Mouse (Mus musculus): ENCODE results near the gene Tmem205. TPM values are rescaled to one million over a fixed set of nuclear protein-coding genes. Genes with fewer than 3 reads are reported as not detected.

Gene Tmem205
- polyA plus RNA-seq, 1 experiment from 2014 or later = 59.6 TPM

DNA sequence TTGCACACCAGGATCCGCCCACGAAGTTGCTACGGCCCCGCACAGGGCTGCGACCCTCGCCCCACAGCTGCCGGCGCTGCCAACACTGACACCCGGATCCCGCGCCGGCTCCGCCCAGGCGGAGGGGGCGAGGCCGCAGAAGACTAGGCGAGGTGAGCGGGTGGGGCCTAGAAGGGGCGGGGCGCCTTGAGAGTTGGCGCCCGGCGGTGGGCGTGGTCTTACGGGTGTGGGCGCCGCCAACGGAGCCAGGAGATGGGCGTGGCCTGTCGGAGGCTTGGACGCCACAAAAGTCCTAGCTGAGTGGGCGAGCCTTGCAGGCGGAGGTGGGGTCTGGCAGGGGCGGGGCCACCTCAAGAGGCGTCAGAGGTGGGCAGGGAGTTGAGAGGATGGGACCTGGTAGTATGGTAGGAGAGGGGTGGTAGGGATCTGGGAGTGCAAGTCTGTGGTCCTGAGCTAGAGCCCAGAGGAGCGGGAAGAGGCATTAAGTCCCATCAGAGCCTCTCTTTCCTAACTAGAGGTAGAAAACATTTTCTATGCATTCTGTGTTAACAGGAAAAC, 9.2 kb downstream of the Tmem205 start, which contains the start of gene Rab3d:
Rab3d (minus strand) TSS at position 158 of the 558 bp plus-strand sequence.
- H3K36me3 ChIP-seq (ENCODE audit: control insufficient read depth, insufficient read depth, low read length) = no peaks in the 10 kb centered on the region
- DNase-seq (ENCODE audit: low spot score) = peak; percentile 95
- H3K27me3 ChIP-seq (replicated peaks; ENCODE audit: control insufficient read depth, insufficient read depth, low read length) = 0 out of 2 replicates have a peak, but pooled peaks cover 9% of the 10 kb centered on the region
- WGBS = 2% methylated on average over 35 of the region's 36 CpGs
- no peaks in the 10 kb centered on the region for H3K9me3 ChIP-seq (ENCODE audit: control insufficient read depth, low read length)
- H3K4me3 ChIP-seq (ENCODE audit: low read depth, low read length) = peak within 1 kb of the TSS; percentile 62
- peak within 1 kb of the TSS; percentile 99 for H3K4me2 ChIP-seq (ENCODE audit: low read length)
- peak; percentile 94 for ATAC-seq (replicated peaks; ENCODE audit: low FRiP score, low TSS enrichment, low read depth)
- peak within 1 kb of the TSS; percentile 53 for H3K9ac ChIP-seq (ENCODE audit: low read length)
- no peak within 1 kb of the TSS for H3K27ac ChIP-seq (ENCODE audit: low read depth)
- no peaks in the 10 kb centered on the region; the same call in 1 of the 2 replicates for H3K4me1 ChIP-seq (replicated peaks; ENCODE audit: control insufficient read depth, insufficient read depth, low read length)

GRCm38 (mm10) chr9:21917493-21918034, 9.8 kb downstream of the Tmem205 start:
- no peaks in the 10 kb centered on the region for H3K36me3 ChIP-seq (ENCODE audit: control insufficient read depth, insufficient read depth, low read length)
- H3K9me3 ChIP-seq (ENCODE audit: control insufficient read depth, low read length) = no peaks in the 10 kb centered on the region
- H3K27me3 ChIP-seq (replicated peaks; ENCODE audit: control insufficient read depth, insufficient read depth, low read length) = 0 out of 2 replicates have a peak, but pooled peaks cover 9% of the 10 kb centered on the region
- no peak for DNase-seq (ENCODE audit: low spot score)
- no peak overlapping the region for H3K27ac ChIP-seq (ENCODE audit: low read depth)
- H3K4me1 ChIP-seq (replicated peaks; ENCODE audit: control insufficient read depth, insufficient read depth, low read length) = no peaks in the 10 kb centered on the region; the same call in 1 of the 2 replicates
- WGBS = 2% methylated on average over 33 of the region's 35 CpGs
- peak overlapping the region; percentile 99 for H3K4me2 ChIP-seq (ENCODE audit: low read length)
- peak overlapping the region; percentile 53 for H3K9ac ChIP-seq (ENCODE audit: low read length)
- ATAC-seq (replicated peaks; ENCODE audit: low FRiP score, low TSS enrichment, low read depth) = no peak; the same call in none of the 2 replicates
- peak overlapping the region; percentile 62 for H3K4me3 ChIP-seq (ENCODE audit: low read depth, low read length)

- 51% methylated on average over 3 of the region's 3 CpGs for WGBS
- Histone ChIP-seq H3K9me3 (ENCODE audit: control insufficient read depth, low read length) (no peaks in the 10 kb centered on the region), H3K4me3 (ENCODE audit: low read depth, low read length) (peak overlapping the region; percentile 62), H3K4me2 (ENCODE audit: low read length) (peak overlapping the region; percentile 99), H3K4me1 (replicated peaks; ENCODE audit: control insufficient read depth, insufficient read depth, low read length) (no peaks in the 10 kb centered on the region; the same call in 1 of the 2 replicates), H3K27me3 (replicated peaks; ENCODE audit: control insufficient read depth, insufficient read depth, low read length) (0 out of 2 replicates have a peak, but pooled peaks cover 9% of the 10 kb centered on the region), H3K36me3 (ENCODE audit: control insufficient read depth, insufficient read depth, low read length) (no peaks in the 10 kb centered on the region), H3K9ac (ENCODE audit: low read length) (no peak overlapping the region), H3K27ac (ENCODE audit: low read depth) (no peak overlapping the region)
- no peak for DNase-seq (ENCODE audit: low spot score)
- no peak for ATAC-seq (replicated peaks; ENCODE audit: low FRiP score, low TSS enrichment, low read depth)
These were observed 10.4 kb downstream of the Tmem205 start for GRCm38 (mm10) chr9:21916851-21917492.

DNA sequence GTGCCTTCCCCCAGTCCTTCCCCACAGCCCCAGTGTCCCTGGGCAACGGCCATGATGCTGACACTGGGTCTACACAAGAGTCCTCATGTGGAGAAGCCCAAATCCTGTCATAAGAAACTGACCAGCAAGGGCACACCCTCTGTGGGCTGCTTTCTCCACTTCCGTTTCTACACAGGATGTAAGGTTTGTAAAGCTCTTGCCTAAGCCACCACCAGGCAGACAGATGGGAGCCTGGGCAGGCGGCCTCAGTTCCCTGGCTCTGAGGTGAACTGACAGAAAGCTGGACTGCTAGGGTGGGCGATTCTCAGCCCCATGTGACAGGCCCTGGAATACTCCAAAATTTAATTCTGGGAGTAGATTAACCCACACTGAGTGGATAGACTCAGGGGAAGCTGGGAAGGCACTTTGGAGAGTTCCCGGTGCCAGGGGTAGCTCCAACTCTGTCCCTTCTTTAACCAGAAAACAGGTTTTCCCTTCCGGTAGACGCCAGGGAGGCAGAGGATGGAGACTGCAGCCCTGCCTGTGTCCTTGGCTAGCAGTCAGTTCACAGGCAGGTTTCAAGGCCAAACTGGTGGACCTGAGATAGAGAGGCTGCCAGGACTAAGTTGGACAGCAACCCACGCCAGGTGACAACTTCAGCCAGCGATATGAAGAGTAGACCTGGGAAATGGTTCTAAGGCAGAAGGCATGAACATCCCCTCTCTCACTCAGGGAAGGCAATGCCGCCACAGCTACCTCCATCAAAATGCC, 17.7 kb downstream of the Tmem205 start:
- H3K4me2 ChIP-seq (ENCODE audit: low read length) = no peak overlapping the region
- H3K4me1 ChIP-seq (replicated peaks; ENCODE audit: control insufficient read depth, insufficient read depth, low read length) = no peaks in the 10 kb centered on the region
- H3K27me3 ChIP-seq (replicated peaks; ENCODE audit: control insufficient read depth, insufficient read depth, low read length) = no peaks in the 10 kb centered on the region
- ATAC-seq (replicated peaks; ENCODE audit: low FRiP score, low TSS enrichment, low read depth) (no peak), DNase-seq (ENCODE audit: low spot score) (no peak)
- no peak overlapping the region for H3K9ac ChIP-seq (ENCODE audit: low read length)
- no peaks in the 10 kb centered on the region for H3K36me3 ChIP-seq (ENCODE audit: control insufficient read depth, insufficient read depth, low read length)
- no peaks in the 10 kb centered on the region for H3K9me3 ChIP-seq (ENCODE audit: control insufficient read depth, low read length)
- no peak overlapping the region for H3K27ac ChIP-seq (ENCODE audit: low read depth)
- H3K4me3 ChIP-seq (ENCODE audit: low read depth, low read length) = no peak overlapping the region
- WGBS = 75% methylated on average over 10 of the region's 10 CpGs

- DNase-seq (ENCODE audit: low spot score) (no peak), ATAC-seq (replicated peaks; ENCODE audit: low FRiP score, low TSS enrichment, low read depth) (no peak)
- H3K27ac ChIP-seq (ENCODE audit: low read depth) = no peak overlapping the region
- WGBS = 78% methylated on average over 11 of the region's 11 CpGs
- H3K4me1 ChIP-seq (replicated peaks; ENCODE audit: control insufficient read depth, insufficient read depth, low read length) = no peaks in the 10 kb centered on the region
- H3K9ac ChIP-seq (ENCODE audit: low read length) = no peak overlapping the region
- no peaks in the 10 kb centered on the region for H3K9me3 ChIP-seq (ENCODE audit: control insufficient read depth, low read length)
- no peaks in the 10 kb centered on the region for H3K36me3 ChIP-seq (ENCODE audit: control insufficient read depth, insufficient read depth, low read length)
- no peaks in the 10 kb centered on the region for H3K27me3 ChIP-seq (replicated peaks; ENCODE audit: control insufficient read depth, insufficient read depth, low read length)
- no peak overlapping the region for H3K4me3 ChIP-seq (ENCODE audit: low read depth, low read length)
- H3K4me2 ChIP-seq (ENCODE audit: low read length) = no peak overlapping the region
These were observed 19.1 kb downstream of the Tmem205 start for GRCm38 (mm10) chr9:21908216-21908615.

DNA sequence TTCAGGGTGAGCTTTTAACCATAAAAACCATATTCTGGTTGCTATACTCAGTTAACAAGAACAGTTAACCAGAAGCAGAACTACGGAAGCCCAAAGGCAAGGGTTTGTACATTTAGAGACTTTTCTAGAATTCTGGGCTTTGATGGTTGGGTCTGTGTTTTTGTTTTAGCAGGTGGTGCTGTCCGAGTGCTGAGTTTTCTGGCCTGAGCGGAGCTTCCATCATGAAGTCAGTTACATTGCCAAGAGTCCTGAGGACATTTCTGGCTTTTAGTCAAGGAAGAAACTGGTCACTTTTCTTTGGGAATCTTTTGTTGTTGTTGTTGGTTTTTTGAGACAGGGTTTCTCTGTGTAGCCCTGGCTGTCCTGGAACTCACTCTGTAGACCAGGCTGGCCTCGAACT, 23.3 kb downstream of the Tmem205 start:
- H3K27ac ChIP-seq (ENCODE audit: low read depth) = no peak overlapping the region
- no peak for DNase-seq (ENCODE audit: low spot score)
- no peaks in the 10 kb centered on the region for H3K9me3 ChIP-seq (ENCODE audit: control insufficient read depth, low read length)
- no peak overlapping the region for H3K9ac ChIP-seq (ENCODE audit: low read length)
- H3K36me3 ChIP-seq (ENCODE audit: control insufficient read depth, insufficient read depth, low read length) = no peaks in the 10 kb centered on the region
- no peaks in the 10 kb centered on the region for H3K4me1 ChIP-seq (replicated peaks; ENCODE audit: control insufficient read depth, insufficient read depth, low read length)
- 88% methylated on average over 4 of the region's 4 CpGs for WGBS
- no peaks in the 10 kb centered on the region for H3K27me3 ChIP-seq (replicated peaks; ENCODE audit: control insufficient read depth, insufficient read depth, low read length)
- no peak overlapping the region for H3K4me2 ChIP-seq (ENCODE audit: low read length)
- H3K4me3 ChIP-seq (ENCODE audit: low read depth, low read length) = no peak overlapping the region
- no peak for ATAC-seq (replicated peaks; ENCODE audit: low FRiP score, low TSS enrichment, low read depth)

DNA sequence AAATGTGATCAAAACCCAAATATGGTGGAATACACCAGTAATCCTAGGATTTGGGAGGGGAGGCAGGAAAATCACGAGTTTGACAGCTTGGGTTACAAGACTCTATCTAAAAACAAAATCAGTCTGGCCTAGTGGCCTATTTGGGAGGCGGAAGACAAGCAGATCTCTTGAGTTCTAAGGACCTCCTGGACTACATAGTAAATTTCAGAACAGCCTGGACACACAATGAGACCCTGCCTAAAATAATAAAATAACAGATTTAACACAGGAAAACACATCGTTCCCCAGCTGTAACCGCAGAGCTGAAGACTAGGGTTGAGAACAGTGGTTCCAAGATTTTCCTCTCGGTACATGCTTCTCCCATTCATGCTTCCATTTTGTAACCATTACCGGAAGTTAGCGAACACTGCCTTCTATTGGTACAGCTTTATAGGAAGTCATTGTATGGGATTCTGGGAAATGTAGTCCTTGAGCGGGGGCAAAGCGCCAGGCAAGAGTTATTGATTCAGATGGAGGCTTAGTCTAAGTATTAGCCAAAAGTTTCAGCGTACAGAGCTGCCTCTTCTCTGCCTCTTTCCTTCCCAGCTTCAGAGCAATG, 26.0 kb downstream of the Tmem205 start:
- ATAC-seq (replicated peaks; ENCODE audit: low FRiP score, low TSS enrichment, low read depth) (peak; percentile 80), DNase-seq (ENCODE audit: low spot score) (peak; percentile 81)
- H3K9me3 ChIP-seq (ENCODE audit: control insufficient read depth, low read length) = no peaks in the 10 kb centered on the region
- no peaks in the 10 kb centered on the region for H3K27me3 ChIP-seq (replicated peaks; ENCODE audit: control insufficient read depth, insufficient read depth, low read length)
- H3K4me1 ChIP-seq (replicated peaks; ENCODE audit: control insufficient read depth, insufficient read depth, low read length) = no peaks in the 10 kb centered on the region
- H3K36me3 ChIP-seq (ENCODE audit: control insufficient read depth, insufficient read depth, low read length) = no peaks in the 10 kb centered on the region
- WGBS = 16% methylated on average over 10 of the region's 10 CpGs
- H3K9ac ChIP-seq (ENCODE audit: low read length) = no peak overlapping the region
- no peak overlapping the region for H3K27ac ChIP-seq (ENCODE audit: low read depth)
- H3K4me3 ChIP-seq (ENCODE audit: low read depth, low read length) = peak overlapping the region; percentile 50
- peak overlapping the region; percentile 63 for H3K4me2 ChIP-seq (ENCODE audit: low read length)

- Histone ChIP-seq H3K9me3 (ENCODE audit: control insufficient read depth, low read length) (no peaks in the 10 kb centered on the region), H3K4me3 (ENCODE audit: low read depth, low read length) (no peak overlapping the region), H3K27ac (ENCODE audit: low read depth) (no peak overlapping the region), H3K4me1 (replicated peaks; ENCODE audit: control insufficient read depth, insufficient read depth, low read length) (no peaks in the 10 kb centered on the region), H3K27me3 (replicated peaks; ENCODE audit: control insufficient read depth, insufficient read depth, low read length) (no peaks in the 10 kb centered on the region), H3K4me2 (ENCODE audit: low read length) (no peak overlapping the region), H3K9ac (ENCODE audit: low read length) (no peak overlapping the region), H3K36me3 (ENCODE audit: control insufficient read depth, insufficient read depth, low read length) (no peaks in the 10 kb centered on the region)
- DNase-seq (ENCODE audit: low spot score) (no peak), ATAC-seq (replicated peaks; ENCODE audit: low FRiP score, low TSS enrichment, low read depth) (no peak)
- WGBS = 59% methylated on average over 3 of the region's 3 CpGs
These were observed 38.1 kb downstream of the Tmem205 start for GRCm38 (mm10) chr9:21889229-21889628.

All from intestine, embryonic 14.5 days (tissue).